Mouse (Mus musculus): ENCODE results near the gene Vps50.
"Not testable (repeated sequence)": the region's sequence is repeated elsewhere in the genome, so short reads cannot be mapped to it uniquely, and the experiment has no call there.

The Vps50 gene

DNA sequence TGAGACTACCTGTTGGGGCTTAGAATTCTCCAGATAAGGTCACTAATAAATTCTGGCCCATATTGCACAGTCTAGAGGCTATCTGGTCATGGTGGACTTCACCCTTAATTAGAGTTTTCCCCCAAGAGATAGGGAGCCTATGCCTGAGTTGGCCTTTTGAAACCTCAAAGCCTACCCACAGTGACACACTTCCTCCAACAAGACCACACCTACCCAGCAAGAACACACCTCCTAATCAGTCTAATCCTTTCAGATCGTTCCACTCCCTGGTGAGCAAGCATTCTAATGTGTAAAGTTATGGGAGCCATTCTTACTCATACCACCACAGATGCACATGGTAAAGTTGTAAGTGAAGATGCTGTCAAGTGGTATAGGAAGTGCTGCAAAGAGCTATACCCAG lies 37.9 kb downstream of the Vps50 start:
- DNase-seq (ENCODE audit: low spot score in 2 of 2): no peak

DNA sequence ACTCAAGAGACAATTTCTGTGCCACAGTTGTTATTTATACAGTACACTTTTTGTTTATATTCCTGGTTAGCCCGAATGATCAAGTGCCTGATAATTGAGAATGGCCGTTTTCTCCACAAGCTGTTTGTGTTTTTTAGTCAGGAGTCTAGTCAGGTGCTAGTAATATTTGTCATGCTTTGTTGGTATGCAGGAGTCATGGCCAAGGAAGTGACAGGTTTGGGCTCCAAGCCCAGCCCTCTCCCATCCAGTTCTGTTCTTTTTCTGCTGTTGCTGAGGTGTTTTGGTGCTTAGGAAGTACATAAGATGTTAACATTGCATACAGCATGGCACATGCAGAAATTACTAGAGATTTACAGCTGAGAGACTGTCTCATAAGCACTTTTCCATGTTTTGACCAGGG lies 41.3 kb downstream of the Vps50 start:
- DNase-seq (ENCODE audit: low spot score in 2 of 2): no peak

DNA sequence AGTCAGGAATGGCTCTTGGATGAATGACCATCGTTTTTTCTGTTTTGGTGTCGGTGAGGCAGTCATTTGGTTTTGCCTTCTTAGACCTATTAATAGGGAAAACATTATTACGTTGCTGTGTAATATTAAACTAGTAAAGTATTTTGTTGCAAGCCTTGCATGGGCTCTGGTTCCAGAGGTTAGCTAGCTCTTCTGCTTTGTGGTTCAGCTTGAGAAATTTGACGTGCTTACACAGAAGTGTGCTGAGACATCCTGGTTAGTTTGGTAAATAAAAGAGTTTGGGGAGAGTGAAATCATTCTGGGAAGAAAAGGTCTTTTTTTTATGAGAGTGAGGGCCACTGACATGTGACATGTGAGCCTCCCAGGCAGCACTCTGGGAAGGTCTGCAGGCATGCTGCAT lies 45.7 kb downstream of the Vps50 start:
- no peak for DNase-seq (ENCODE audit: low spot score in 2 of 2)

DNA sequence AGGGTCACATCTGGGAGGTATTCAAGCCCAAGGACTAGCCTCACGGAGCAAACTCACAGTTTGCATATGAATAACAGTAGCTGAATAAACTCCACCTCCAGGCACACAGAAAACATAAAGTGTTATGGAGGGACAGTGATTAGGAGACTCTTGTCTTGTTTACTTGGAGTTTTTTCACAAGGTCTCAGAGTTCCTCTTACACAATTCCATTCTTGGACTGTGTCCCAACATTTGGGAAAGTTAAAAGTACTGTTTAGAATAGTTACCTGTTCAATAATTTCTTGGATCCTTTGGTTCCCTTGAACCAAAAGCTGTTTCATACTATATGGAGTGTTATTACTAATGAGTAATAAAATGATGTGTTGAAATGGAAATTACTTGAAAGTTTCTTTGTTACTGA lies 46.8 kb downstream of the Vps50 start:
- no peak for DNase-seq (ENCODE audit: low spot score in 2 of 2)

- DNase-seq (ENCODE audit: low spot score in 2 of 2): no peak
Measured at GRCm38 (mm10) chr6:3548959-3549358, 50.8 kb downstream of the Vps50 start.

GRCm38 (mm10) chr6:3549992-3550391 lies 51.8 kb downstream of the Vps50 start:
- no peak for DNase-seq (ENCODE audit: low spot score in 2 of 2)

DNA sequence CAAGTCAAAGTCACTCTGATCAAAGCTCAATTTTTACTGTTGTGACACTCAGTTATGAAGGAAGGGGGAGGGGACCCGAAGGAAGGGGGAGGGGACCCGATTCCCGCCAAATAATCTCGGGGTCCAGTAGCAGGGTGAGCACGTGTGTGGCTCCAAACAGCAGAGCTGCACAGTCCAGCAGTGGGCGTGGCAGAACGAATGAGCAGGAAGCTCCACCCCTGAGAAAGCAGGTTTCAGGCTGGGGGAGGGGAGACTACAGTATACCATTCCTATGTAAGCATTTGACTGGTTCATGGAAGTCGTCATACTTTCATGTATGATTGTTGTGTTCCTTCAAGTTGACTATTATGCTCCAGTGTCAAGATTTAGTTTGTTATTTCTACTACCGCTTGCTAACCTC lies 54.5 kb downstream of the Vps50 start:
- DNase-seq (ENCODE audit: low spot score in 2 of 2): not testable (repeated sequence)

DNA sequence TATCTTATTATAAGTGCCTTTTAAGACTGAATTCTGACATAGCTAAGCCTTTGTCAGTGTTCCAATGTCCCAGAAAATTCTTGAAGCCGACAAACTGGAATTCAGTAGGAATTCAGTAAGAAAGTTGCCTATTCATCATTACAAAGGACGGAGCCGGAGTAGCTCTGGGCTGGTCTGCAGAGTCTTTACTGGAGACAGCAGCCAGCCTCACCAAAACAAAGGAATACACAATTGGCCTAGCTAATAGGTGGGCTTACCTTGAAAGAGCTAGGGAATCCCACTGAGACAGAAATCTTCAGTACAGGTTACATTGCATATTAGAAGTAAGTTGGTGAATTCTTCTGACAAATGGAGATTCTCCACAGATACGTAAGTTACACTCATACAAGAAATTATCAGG lies 59.0 kb downstream of the Vps50 start:
- DNase-seq (ENCODE audit: low spot score in 2 of 2): no peak

- no peak for DNase-seq (ENCODE audit: low spot score in 2 of 2)
Measured at GRCm38 (mm10) chr6:3560009-3560408, 61.8 kb downstream of the Vps50 start.

DNA sequence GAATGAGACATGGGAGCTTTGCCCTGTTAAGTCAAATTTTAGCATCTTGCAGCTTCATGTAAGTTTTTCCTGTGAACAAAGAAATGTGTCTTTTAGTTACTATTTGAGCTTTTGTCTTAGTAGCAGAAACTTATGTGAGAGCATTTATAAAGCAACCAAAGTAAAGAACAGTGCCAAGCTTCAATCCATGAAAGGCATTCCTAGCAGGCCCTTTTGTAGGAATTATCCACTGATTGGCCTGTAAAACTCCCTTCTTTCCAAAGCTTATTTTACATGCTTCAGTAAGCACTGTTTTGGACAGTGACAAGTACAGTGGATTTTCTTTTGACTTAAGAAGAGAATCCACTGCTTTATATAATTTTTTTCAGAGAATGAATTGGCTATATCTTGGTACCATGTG lies 64.1 kb downstream of the Vps50 start:
- no peak for DNase-seq (ENCODE audit: low spot score in 2 of 2)

DNA sequence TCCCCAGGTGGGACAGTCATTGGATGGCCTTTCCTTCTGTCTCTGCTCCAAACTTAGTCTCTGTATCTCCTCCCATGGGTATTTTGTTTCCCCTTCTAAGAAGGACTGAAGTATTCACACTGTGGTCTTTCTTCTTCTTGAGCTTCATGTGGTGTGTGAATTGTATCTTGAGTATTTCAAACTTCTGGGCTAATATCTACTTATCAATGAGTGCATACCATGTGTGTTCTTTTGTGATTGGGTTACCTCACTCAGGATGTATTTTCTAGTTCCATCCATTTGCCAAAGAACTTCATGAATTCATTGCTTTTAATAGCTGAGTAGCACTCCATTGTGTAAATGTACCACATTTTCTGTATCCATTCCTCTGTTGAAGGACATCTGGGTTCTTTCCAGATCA lies 65.9 kb downstream of the Vps50 start:
- not testable (repeated sequence) for DNase-seq (ENCODE audit: low spot score in 2 of 2)

DNA sequence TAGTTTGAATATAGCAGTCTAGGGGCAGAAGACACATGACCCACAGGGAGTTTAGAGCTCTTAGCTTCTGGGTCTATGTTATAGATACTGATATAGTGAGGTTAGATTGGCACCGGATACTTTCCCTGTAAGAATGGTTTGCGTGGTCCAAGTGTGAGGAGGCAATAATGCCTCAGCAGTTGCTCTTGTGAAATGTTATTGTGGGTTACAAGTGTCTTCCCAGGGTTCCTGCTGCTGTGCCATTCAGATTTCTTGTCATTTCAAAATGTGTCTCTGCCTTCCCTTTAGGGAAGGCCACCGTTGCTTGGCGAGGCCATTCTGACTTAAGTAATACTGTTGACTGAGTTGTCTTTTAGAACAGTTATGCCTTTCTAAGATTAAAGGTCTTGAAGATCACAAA lies 66.8 kb downstream of the Vps50 start:
- DNase-seq (ENCODE audit: low spot score in 2 of 2): no peak

DNA sequence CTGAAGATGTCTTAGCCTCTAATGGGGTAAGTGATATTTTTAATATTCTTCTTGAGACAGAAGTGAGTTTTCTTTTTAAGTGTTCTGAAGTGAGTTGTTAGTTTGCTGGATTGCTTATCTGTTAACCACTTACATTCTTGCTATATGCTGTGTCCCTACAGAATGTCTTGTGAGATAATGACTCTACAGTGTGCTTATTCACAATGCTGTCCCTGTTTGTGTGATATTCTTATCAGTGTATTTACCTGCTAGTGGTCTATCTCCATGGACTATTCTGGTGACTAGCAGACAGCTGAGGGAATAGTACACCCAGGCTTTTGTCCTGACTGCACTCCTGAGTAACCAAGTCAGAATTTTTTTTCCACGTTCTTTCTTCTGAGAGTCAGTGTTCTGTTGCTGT lies 67.5 kb downstream of the Vps50 start:
- no peak for DNase-seq (ENCODE audit: low spot score in 2 of 2)

- no peak for DNase-seq (ENCODE audit: low spot score in 2 of 2)
Measured at GRCm38 (mm10) chr6:3567071-3567610, 69.0 kb downstream of the Vps50 start.

DNA sequence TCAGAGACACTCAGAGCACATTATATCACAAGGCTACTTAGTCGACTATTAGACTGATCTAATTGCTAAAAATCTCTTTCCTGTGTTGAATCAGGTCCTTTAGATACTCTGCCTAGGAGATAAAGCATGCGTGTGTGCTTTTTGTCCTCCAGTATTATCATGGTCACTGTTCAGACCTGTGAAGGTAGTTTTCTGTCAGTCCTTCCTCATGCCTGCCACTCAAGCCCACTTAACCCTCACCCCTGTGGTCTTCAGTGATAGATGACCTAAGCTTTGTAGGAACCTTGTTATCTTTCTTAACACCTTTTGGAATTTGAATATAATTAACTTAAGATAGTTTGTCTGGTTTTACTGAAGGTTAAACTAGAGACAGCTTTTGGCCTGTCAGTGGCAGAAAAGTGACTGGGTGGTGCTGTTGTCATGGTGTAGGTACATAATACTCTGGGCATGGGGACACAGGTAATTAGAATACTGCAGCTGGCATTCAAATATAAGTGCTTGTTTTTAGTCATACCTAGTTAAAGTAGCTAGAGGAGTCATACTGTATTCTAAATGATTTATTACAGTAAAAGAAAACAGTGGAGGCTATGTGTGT lies 74.1 kb downstream of the Vps50 start:
- DNase-seq (ENCODE audit: low spot score in 2 of 2): no peak

DNA sequence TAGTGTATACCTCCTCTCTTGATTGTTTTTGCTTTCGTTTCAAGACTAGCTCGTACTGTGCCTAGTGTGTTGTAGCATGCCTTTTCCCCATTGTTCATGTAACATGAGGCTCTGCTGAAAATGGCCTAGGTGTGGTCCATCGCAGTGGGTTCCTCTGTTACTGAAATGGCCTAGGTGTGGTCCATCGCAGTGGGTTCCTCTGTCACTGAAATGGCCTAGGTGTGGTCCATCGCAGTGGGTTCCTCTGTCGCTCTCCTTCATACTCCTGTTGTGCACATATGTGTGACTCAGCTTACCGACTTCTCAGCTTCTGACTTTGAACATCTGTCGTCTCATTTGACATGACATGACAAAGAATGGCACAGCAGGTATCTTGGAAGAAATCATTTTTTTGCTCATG lies 75.6 kb downstream of the Vps50 start:
- no peak for DNase-seq (ENCODE audit: low spot score in 2 of 2)

DNA sequence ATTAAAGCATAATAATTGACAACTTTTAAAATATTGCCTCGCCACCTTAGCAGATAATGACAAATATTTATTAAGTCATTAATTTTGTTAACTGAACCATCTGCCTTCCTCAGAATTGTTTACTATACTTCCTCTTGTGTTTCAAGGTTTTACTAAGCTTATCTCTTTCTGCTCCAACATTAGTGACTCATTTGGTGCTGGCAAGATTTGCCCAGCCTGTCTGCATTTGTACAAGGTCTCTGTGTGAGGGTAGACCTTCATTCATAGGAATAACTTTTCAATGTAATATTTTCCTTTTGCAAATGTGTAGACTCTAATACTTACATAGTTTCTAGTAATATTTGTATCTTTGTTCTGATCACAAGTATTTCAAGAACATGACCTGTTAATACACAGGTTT lies 87.2 kb downstream of the Vps50 start:
- DNase-seq (ENCODE audit: low spot score in 2 of 2): no peak

DNA sequence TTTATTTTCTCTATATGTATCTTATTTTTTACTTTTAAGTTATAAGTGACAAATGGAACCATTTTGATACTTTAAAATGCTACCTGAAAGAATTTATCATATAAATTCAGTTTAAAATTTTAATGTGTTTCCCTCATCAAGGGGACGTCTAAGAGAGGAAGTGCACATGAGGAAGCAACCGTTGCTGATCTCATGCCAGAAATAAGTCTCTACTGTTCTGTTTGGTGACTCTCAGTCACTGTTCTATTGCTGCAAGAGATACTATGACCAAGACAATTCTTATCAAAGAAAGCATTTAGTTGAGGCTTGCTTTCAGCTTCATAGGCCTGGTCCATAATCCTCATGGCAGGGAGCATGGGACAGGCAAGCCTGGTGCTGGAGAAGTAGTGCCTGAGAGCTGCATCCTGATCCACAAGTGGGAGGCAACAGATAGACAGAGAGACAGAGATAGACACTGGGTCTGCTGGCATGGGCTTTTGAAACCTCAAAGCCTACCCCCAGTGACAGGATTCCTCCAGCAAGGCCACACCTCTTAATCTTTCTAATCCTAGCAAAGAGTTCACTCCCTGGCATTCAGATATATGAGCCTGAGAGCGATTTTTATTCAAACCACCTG lies 92.2 kb downstream of the Vps50 start:
- no peak for DNase-seq (ENCODE audit: low spot score in 2 of 2)

DNA sequence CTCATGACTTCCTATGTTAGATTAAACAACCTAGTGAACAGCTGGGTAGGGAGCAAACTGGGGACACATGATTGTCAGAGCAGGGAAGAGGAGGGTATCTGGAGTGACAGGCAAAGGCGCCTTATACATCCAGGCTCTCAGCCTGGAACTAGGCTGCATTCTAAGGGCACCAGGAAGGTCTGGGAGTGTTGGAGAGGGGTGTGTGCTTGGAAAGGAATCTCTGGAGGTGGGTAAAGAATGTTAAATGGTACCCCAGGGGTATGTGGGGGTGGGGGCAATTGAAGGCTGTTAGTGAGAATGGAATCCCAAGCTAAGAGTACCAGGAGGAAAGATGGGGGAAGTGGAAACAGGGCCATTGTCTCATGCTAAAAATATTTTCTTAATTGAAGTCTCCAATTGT lies 96.1 kb downstream of the Vps50 start:
- DNase-seq (ENCODE audit: low spot score in 2 of 2): no peak

GRCm38 (mm10) chr6:3612827-3613226 lies 114.6 kb downstream of the Vps50 start:
- no peak for DNase-seq (ENCODE audit: low spot score in 2 of 2)

GRCm38 (mm10) chr6:3620428-3621387 lies 122.5 kb downstream of the Vps50 start:
- not testable (repeated sequence) for DNase-seq (ENCODE audit: low spot score in 2 of 2)

All from spleen, postnatal 10 days (tissue).